Mouse (Mus musculus) heart, adult 2 months (tissue): ENCODE measurements around the gene Golga2. TPM values are rescaled to one million over a fixed set of nuclear protein-coding genes. Genes with fewer than 3 reads are reported as not detected.
"Not testable (repeated sequence)": the region's sequence is repeated elsewhere in the genome, so short reads cannot be mapped to it uniquely, and the experiment has no call there.

Source experiments
- DNase-seq, 2 experiments: peaks; one replicate each; pipeline ENCODE4 v3.0.0; 2021
- H3K27ac ChIP-seq: fragments of 200-600 bp; 2 replicates; pipeline ENCODE4 v1.8.1; 2022
- H3K27me3 ChIP-seq: fragments of 200-500 bp; 2 replicates; pipeline ENCODE4 v1.6.1; 2012; ENCODE audit warnings: mild to moderate bottlenecking, low read length, inconsistent platforms, mixed read lengths; ENCODE audit not compliant: control insufficient read depth, insufficient read depth
- H3K36me3 ChIP-seq: fragments of 200-500 bp; 2 replicates; pipeline ENCODE4 v1.6.1; 2012; ENCODE audit warnings: low read length, inconsistent platforms; ENCODE audit not compliant: control insufficient read depth, insufficient read depth
- H3K4me1 ChIP-seq: fragments of 200-500 bp; 2 replicates; pipeline ENCODE4 v1.6.1; 2011; ENCODE audit warnings: low read length; ENCODE audit not compliant: control insufficient read depth, insufficient read depth
- H3K4me3 ChIP-seq: fragments of 200-600 bp; 2 replicates; pipeline ENCODE4 v1.8.1; 2022
- H3K79me2 ChIP-seq: fragments of 200-500 bp; replicated peaks from 2 replicates; pipeline ENCODE4 v1.6.1; 2012; ENCODE audit warnings: mild to moderate bottlenecking, inconsistent platforms, low read length, moderate library complexity, mixed read lengths; ENCODE audit not compliant: control insufficient read depth, insufficient read depth
- H3K9ac ChIP-seq: fragments of 200-500 bp; 2 replicates; pipeline ENCODE4 v1.6.1; 2012; ENCODE audit warnings: low read depth, mild to moderate bottlenecking, control low read depth, inconsistent platforms, low read length, mixed read lengths
- CTCF ChIP-seq: fragments of 200-600 bp; IDR thresholded peaks from 2 replicates; pipeline ENCODE4 v1.8.1; 2022; ENCODE audit warnings: antibody characterized with exemption, mild to moderate bottlenecking, moderate library complexity
- EP300 ChIP-seq: fragments of 200-500 bp; IDR thresholded peaks from 2 replicates; pipeline ENCODE4 v1.6.1; 2011; ENCODE audit warnings: low read depth, low read length, control low read depth; ENCODE audit not compliant: insufficient read depth
- POLR2A ChIP-seq: fragments of 200-500 bp; IDR thresholded peaks from 2 replicates; pipeline ENCODE4 v1.6.1; 2011; ENCODE audit warnings: mild to moderate bottlenecking, low read depth, low read length, control low read depth; ENCODE audit not compliant: insufficient read depth
- WGBS: fragments of 180-500 bp; shearing (Covaris S2); methylation state at CpG from one replicate; pipeline ENCODE4 v1.1.7; 2018; 5-methylcytosine and 5-hydroxymethylcytosine counted together
- intact Hi-C: fragments of 180-260 bp; cut with DNase I; formaldehyde crosslinking; loops from one replicate; pipeline ENCODE4 v1.15.1; 2025
- polyA plus RNA-seq: library from polyadenylated mRNA; depleted of rRNA; stranded (reverse); fragments of >200 nt; gene quantifications from 2 replicates; pipeline ENCODE4 v1.2.3, GENCODE M21; 2012
- total RNA-seq, 2 experiments: library from RNA; stranded (reverse); gene quantifications; 2 replicates each; pipeline ENCODE4 v1.2.3; 2021

Golga2 gene
- total and polyA plus RNA-seq, 3 experiments = 34.5 to 79.9 (median 69.8) TPM

- H3K27me3 ChIP-seq = no peaks in the 10 kb centered on the region
- H3K36me3 ChIP-seq = peaks cover 2% of the 10 kb centered on the region; the same call in 1 of the 2 replicates
- H3K4me3 ChIP-seq = no peak overlapping the region
- H3K4me1 ChIP-seq = 0 out of 2 replicates have a peak, but pooled peaks cover 1% of the 10 kb centered on the region
- DNase-seq = no peak
- intact Hi-C loops = no loop called here
- 78% methylated on average over 3 of the region's 3 CpGs for WGBS
- H3K79me2 ChIP-seq = no peaks in the 10 kb centered on the region; the same call in 1 of the 2 replicates
- H3K9ac ChIP-seq = no peak overlapping the region
- no peak overlapping the region for H3K27ac ChIP-seq
- no peak for TF ChIP-seq EP300
- TF ChIP-seq CTCF = no peak
- TF ChIP-seq POLR2A = no peak
These were observed 3.2 kb upstream of the Golga2 start for GRCm38 (mm10) chr2:32283986-32284385.

GRCm38 (mm10) chr2:32287923-32288367 is 761 bp downstream of the Golga2 start, which contains the start of gene Swi5:
Gene Swi5 (minus strand): TSS chr2:32288075.
- WGBS = under 1% methylated on average over 41 of the region's 41 CpGs
- peak within 1 kb of the TSS; percentile 85 for H3K4me3 ChIP-seq
- H3K9ac ChIP-seq = peak within 1 kb of the TSS; percentile 72
- peaks cover 2% of the 10 kb centered on the region; the same call in 1 of the 2 replicates for H3K79me2 ChIP-seq
- intact Hi-C loops = loop anchor here (2.0 kb wide), 1 partner anchor 149 kb away; no protein-coding TSS in a partner anchor
- TF ChIP-seq CTCF (no peak), EP300 (peak; percentile 32; the same call in 1 of the 2 replicates), POLR2A (peak; percentile 95)
- H3K27ac ChIP-seq = peak within 1 kb of the TSS; percentile 89
- peaks cover 2% of the 10 kb centered on the region; the same call in 1 of the 2 replicates for H3K36me3 ChIP-seq
- H3K27me3 ChIP-seq = no peaks in the 10 kb centered on the region
- peaks cover 3% of the 10 kb centered on the region; the same call in 1 of the 2 replicates for H3K4me1 ChIP-seq
- peak; percentile 96 to 98 for DNase-seq

- Histone ChIP-seq H3K9ac (peak overlapping the region; percentile 57), H3K36me3 (peaks cover 2% of the 10 kb centered on the region; the same call in 1 of the 2 replicates), H3K79me2 (peaks cover 2% of the 10 kb centered on the region; the same call in 1 of the 2 replicates), H3K27me3 (no peaks in the 10 kb centered on the region), H3K4me3 (peak overlapping the region; percentile 77), H3K27ac (peak overlapping the region; percentile 86), H3K4me1 (peaks cover 3% of the 10 kb centered on the region; the same call in 1 of the 2 replicates)
- no peak for TF ChIP-seq EP300
- TF ChIP-seq CTCF = no peak
- no peak for TF ChIP-seq POLR2A
- intact Hi-C loops = loop anchor here (2.0 kb wide), 1 partner anchor 150 kb away; no protein-coding TSS in a partner anchor
- DNase-seq = no peak
- under 1% methylated on average over 28 of the region's 29 CpGs for WGBS
These were observed 1.3 kb downstream of the Golga2 start for GRCm38 (mm10) chr2:32288371-32288931.

- H3K27ac ChIP-seq = no peak overlapping the region
- intact Hi-C loops = loop anchor here (2.0 kb wide), 1 partner anchor 151 kb away; no protein-coding TSS in a partner anchor
- DNase-seq = no peak
- peaks cover 2% of the 10 kb centered on the region; the same call in 1 of the 2 replicates for H3K36me3 ChIP-seq
- H3K4me1 ChIP-seq = peaks cover 7% of the 10 kb centered on the region
- no peak overlapping the region for H3K4me3 ChIP-seq
- TF ChIP-seq POLR2A (no peak), EP300 (no peak), CTCF (peak; percentile 85)
- no peak overlapping the region for H3K9ac ChIP-seq
- H3K79me2 ChIP-seq = peaks cover 2% of the 10 kb centered on the region; the same call in 1 of the 2 replicates
- no peaks in the 10 kb centered on the region for H3K27me3 ChIP-seq
These were observed 2.4 kb downstream of the Golga2 start for GRCm38 (mm10) chr2:32289578-32289977.

- DNase-seq = peak; percentile 61 to 79
- H3K79me2 ChIP-seq = peaks cover 2% of the 10 kb centered on the region; the same call in 1 of the 2 replicates
- no peaks in the 10 kb centered on the region; the same call in 1 of the 2 replicates for H3K36me3 ChIP-seq
- TF ChIP-seq CTCF (no peak), EP300 (0 out of 2 replicates have a peak, but pooled peaks have one; percentile 20)
- H3K4me3 ChIP-seq = no peak overlapping the region
- H3K9ac ChIP-seq = no peak overlapping the region
- 18% methylated on average over 8 of the region's 8 CpGs for WGBS
- intact Hi-C loops = no loop called here
- H3K27ac ChIP-seq = peak overlapping the region; percentile 9; the same call in 1 of the 2 replicates
- H3K4me1 ChIP-seq = peaks cover 5% of the 10 kb centered on the region
- no peaks in the 10 kb centered on the region for H3K27me3 ChIP-seq
These were observed 7.2 kb downstream of the Golga2 start for GRCm38 (mm10) chr2:32294348-32294747.

- no peak overlapping the region for H3K4me3 ChIP-seq
- TF ChIP-seq EP300 = no peak
- TF ChIP-seq CTCF = no peak
- WGBS = 69% methylated on average over 3 of the region's 3 CpGs
- H3K36me3 ChIP-seq = no peaks in the 10 kb centered on the region; the same call in 1 of the 2 replicates
- H3K9ac ChIP-seq = no peak overlapping the region
- no peak for DNase-seq
- H3K27ac ChIP-seq = no peak overlapping the region
- peaks cover 5% of the 10 kb centered on the region for H3K4me1 ChIP-seq
- intact Hi-C loops = no loop called here
- H3K27me3 ChIP-seq = no peaks in the 10 kb centered on the region
- H3K79me2 ChIP-seq = peaks cover 2% of the 10 kb centered on the region; the same call in 1 of the 2 replicates
These were observed 8.1 kb downstream of the Golga2 start for GRCm38 (mm10) chr2:32295285-32295684.

- H3K27ac ChIP-seq = not testable (repeated sequence)
These were observed 8.7 kb downstream of the Golga2 start for GRCm38 (mm10) chr2:32295842-32296241.

More at GRCm38 (mm10) chr2:32295842-32296241, 8.7 kb downstream of the Golga2 start:
- H3K4me3 ChIP-seq, H3K9ac ChIP-seq, H3K36me3 ChIP-seq, H3K79me2 ChIP-seq, H3K27me3 ChIP-seq, DNase-seq, H3K4me1 ChIP-seq, intact Hi-C loops: not testable (repeated sequence)
- 73% methylated on average over 2 of the region's 2 CpGs for WGBS
